Mouse (Mus musculus): Measurements from ENCODE around the gene Crisp2. TPM values are rescaled to one million over a fixed set of nuclear protein-coding genes. Genes with fewer than 3 reads are reported as not detected.

Gene Crisp2
- total and polyA plus RNA-seq, 2 experiments from 2014 or later = not detected

- H3K4me2 ChIP-seq (ENCODE audit: low read depth, low read length) = no peak overlapping the region
- no peaks in the 10 kb centered on the region for H3K36me3 ChIP-seq (ENCODE audit: insufficient read depth, low read length)
- DNase-seq (ENCODE audit: low spot score) (no peak), ATAC-seq (no peak)
- H3K9me3 ChIP-seq (ENCODE audit: low read length) = no peaks in the 10 kb centered on the region
- 77% methylated on average over 4 of the region's 4 CpGs for WGBS
- no peaks in the 10 kb centered on the region for H3K27me3 ChIP-seq (ENCODE audit: insufficient read depth, low read length)
- no peak overlapping the region for H3K9ac ChIP-seq (replicated peaks; ENCODE audit: low read length)
- H3K27ac ChIP-seq = no peak overlapping the region
- H3K4me1 ChIP-seq (ENCODE audit: insufficient read depth, low read length) = no peaks in the 10 kb centered on the region
- H3K4me3 ChIP-seq (ENCODE audit: low read length) = no peak overlapping the region
- no peak for TF ChIP-seq CTCF (IDR thresholded peaks at IDR 0.05; ENCODE audit: low read depth)
These were observed 10.6 kb upstream of the Crisp2 start for GRCm38 (mm10) chr17:40817340-40817943.

GRCm38 (mm10) chr17:40812259-40812658 is 5.5 kb upstream of the Crisp2 start:
- no peak for DNase-seq (ENCODE audit: low spot score)
- H3K4me1 ChIP-seq (ENCODE audit: insufficient read depth, low read length) = no peaks in the 10 kb centered on the region
- H3K27ac ChIP-seq = no peak overlapping the region
- H3K4me2 ChIP-seq (ENCODE audit: low read depth, low read length) = no peak overlapping the region
- TF ChIP-seq CTCF (IDR thresholded peaks at IDR 0.05; ENCODE audit: low read depth) = no peak
- H3K36me3 ChIP-seq (ENCODE audit: insufficient read depth, low read length) = no peaks in the 10 kb centered on the region
- ATAC-seq = no peak
- no peaks in the 10 kb centered on the region for H3K9me3 ChIP-seq (ENCODE audit: low read length)
- H3K4me3 ChIP-seq (ENCODE audit: low read length) = no peak overlapping the region
- H3K27me3 ChIP-seq (ENCODE audit: insufficient read depth, low read length) = no peaks in the 10 kb centered on the region
- H3K9ac ChIP-seq (replicated peaks; ENCODE audit: low read length) = no peak overlapping the region
- WGBS = 66% methylated on average over 2 of the region's 2 CpGs

- H3K36me3 ChIP-seq (ENCODE audit: insufficient read depth, low read length) = no peaks in the 10 kb centered on the region
- WGBS = 90% methylated on average over 1 of the region's 1 CpGs
- H3K4me1 ChIP-seq (ENCODE audit: insufficient read depth, low read length) = no peaks in the 10 kb centered on the region
- no peak overlapping the region for H3K27ac ChIP-seq
- DNase-seq (ENCODE audit: low spot score) = no peak
- no peaks in the 10 kb centered on the region for H3K9me3 ChIP-seq (ENCODE audit: low read length)
- TF ChIP-seq CTCF (IDR thresholded peaks at IDR 0.05; ENCODE audit: low read depth) = no peak
- H3K9ac ChIP-seq (replicated peaks; ENCODE audit: low read length) = no peak overlapping the region
- no peaks in the 10 kb centered on the region for H3K27me3 ChIP-seq (ENCODE audit: insufficient read depth, low read length)
- no peak overlapping the region for H3K4me3 ChIP-seq (ENCODE audit: low read length)
- H3K4me2 ChIP-seq (ENCODE audit: low read depth, low read length) = no peak overlapping the region
- ATAC-seq = no peak
These were observed 4.8 kb upstream of the Crisp2 start for GRCm38 (mm10) chr17:40811560-40811959.

- ATAC-seq (no peak), DNase-seq (ENCODE audit: low spot score) (no peak)
- no peak within 1 kb of the TSS for H3K27ac ChIP-seq
- 52% methylated on average over 1 of the region's 1 CpGs for WGBS
- H3K36me3 ChIP-seq (ENCODE audit: insufficient read depth, low read length) = no peaks in the 10 kb centered on the region
- no peaks in the 10 kb centered on the region for H3K4me1 ChIP-seq (ENCODE audit: insufficient read depth, low read length)
- H3K4me2 ChIP-seq (ENCODE audit: low read depth, low read length) = no peak within 1 kb of the TSS
- no peaks in the 10 kb centered on the region for H3K27me3 ChIP-seq (ENCODE audit: insufficient read depth, low read length)
- H3K9me3 ChIP-seq (ENCODE audit: low read length) = no peaks in the 10 kb centered on the region
- no peak within 1 kb of the TSS for H3K4me3 ChIP-seq (ENCODE audit: low read length)
- no peak for TF ChIP-seq CTCF (IDR thresholded peaks at IDR 0.05; ENCODE audit: low read depth)
- H3K9ac ChIP-seq (replicated peaks; ENCODE audit: low read length) = no peak within 1 kb of the TSS
These were observed 4.1 kb upstream of the Crisp2 start, which contains the start of gene Rhag for GRCm38 (mm10) chr17:40810934-40811333. Gene Rhag (plus strand): TSS chr17:40811126.

- no peak overlapping the region for H3K9ac ChIP-seq (replicated peaks; ENCODE audit: low read length)
- H3K4me1 ChIP-seq (ENCODE audit: insufficient read depth, low read length) = no peaks in the 10 kb centered on the region
- H3K9me3 ChIP-seq (ENCODE audit: low read length) = 0 out of 2 replicates have a peak, but pooled peaks cover 2% of the 10 kb centered on the region
- no peak overlapping the region for H3K27ac ChIP-seq
- no peaks in the 10 kb centered on the region for H3K27me3 ChIP-seq (ENCODE audit: insufficient read depth, low read length)
- no peak for TF ChIP-seq CTCF (IDR thresholded peaks at IDR 0.05; ENCODE audit: low read depth)
- ATAC-seq = no peak
- H3K36me3 ChIP-seq (ENCODE audit: insufficient read depth, low read length) = no peaks in the 10 kb centered on the region
- H3K4me3 ChIP-seq (ENCODE audit: low read length) = no peak overlapping the region
- no peak overlapping the region for H3K4me2 ChIP-seq (ENCODE audit: low read depth, low read length)
- no peak for DNase-seq (ENCODE audit: low spot score)
These were observed 1.3 kb upstream of the Crisp2 start for GRCm38 (mm10) chr17:40808071-40808470.

GRCm38 (mm10) chr17:40806550-40806949 is 253 bp downstream of the Crisp2 start:
- H3K9me3 ChIP-seq (ENCODE audit: low read length) = 0 out of 2 replicates have a peak, but pooled peaks cover 2% of the 10 kb centered on the region
- no peak overlapping the region for H3K4me2 ChIP-seq (ENCODE audit: low read depth, low read length)
- no peaks in the 10 kb centered on the region for H3K36me3 ChIP-seq (ENCODE audit: insufficient read depth, low read length)
- H3K9ac ChIP-seq (replicated peaks; ENCODE audit: low read length) = no peak overlapping the region
- TF ChIP-seq CTCF (IDR thresholded peaks at IDR 0.05; ENCODE audit: low read depth) = no peak
- 76% methylated on average over 3 of the region's 3 CpGs for WGBS
- H3K4me1 ChIP-seq (ENCODE audit: insufficient read depth, low read length) = no peaks in the 10 kb centered on the region
- no peak for DNase-seq (ENCODE audit: low spot score)
- H3K4me3 ChIP-seq (ENCODE audit: low read length) = no peak overlapping the region
- H3K27ac ChIP-seq = no peak overlapping the region
- no peak for ATAC-seq
- no peaks in the 10 kb centered on the region for H3K27me3 ChIP-seq (ENCODE audit: insufficient read depth, low read length)

- TF ChIP-seq CTCF (IDR thresholded peaks at IDR 0.05; ENCODE audit: low read depth) = no peak
- Histone ChIP-seq H3K9me3 (ENCODE audit: low read length) (0 out of 2 replicates have a peak, but pooled peaks cover 2% of the 10 kb centered on the region), H3K4me2 (ENCODE audit: low read depth, low read length) (no peak overlapping the region), H3K4me3 (ENCODE audit: low read length) (no peak overlapping the region), H3K9ac (replicated peaks; ENCODE audit: low read length) (no peak overlapping the region), H3K27ac (no peak overlapping the region), H3K4me1 (ENCODE audit: insufficient read depth, low read length) (no peaks in the 10 kb centered on the region), H3K36me3 (ENCODE audit: insufficient read depth, low read length) (no peaks in the 10 kb centered on the region), H3K27me3 (ENCODE audit: insufficient read depth, low read length) (no peaks in the 10 kb centered on the region)
- DNase-seq (ENCODE audit: low spot score) = no peak
- ATAC-seq = no peak
- WGBS = 91% methylated on average over 3 of the region's 3 CpGs
These were observed 4.0 kb downstream of the Crisp2 start for GRCm38 (mm10) chr17:40802707-40803340.

Measured in hindbrain, postnatal 0 days (tissue).